In genomic region chr2:30594641-30595379, GRCm38 (mm10) we compare ENCODE assay signal across 8 mouse cellular contexts. TPM values are rescaled to one million over a fixed set of nuclear protein-coding genes. Genes with fewer than 3 reads are reported as not detected.
A peak's percentile ranks its signal among the peaks of the same experiment; 100 is the strongest.
DNase-seq lines count a peak whose midpoint lies in the region; ATAC-seq and TF ChIP-seq lines count a peak whose summit lies in the region.

Gene Cstad, plus strand, starts transcription at chr2:30595040.

- under 1% methylated on average over 22 of the region's 39 CpGs for WGBS in embryonic facial prominence, embryonic 14.5 days
- under 1% methylated on average over 39 of the region's 39 CpGs for WGBS in heart, embryonic 12.5 days
- under 1% methylated on average over 36 of the region's 39 CpGs for WGBS in kidney, embryonic 16.5 days
- under 1% methylated on average over 36 of the region's 39 CpGs for WGBS in midbrain, postnatal 0 days

- no peaks in the 10 kb centered on the region for H3K9me3 ChIP-seq in embryonic facial prominence, embryonic 14.5 days (ENCODE audit: control insufficient read depth, low read length)
- no peaks in the 10 kb centered on the region for H3K9me3 ChIP-seq in heart, embryonic 12.5 days (replicated peaks)
- no peaks in the 10 kb centered on the region for H3K9me3 ChIP-seq in kidney, embryonic 16.5 days (ENCODE audit: low read length)
- H3K9me3 ChIP-seq in midbrain, postnatal 0 days (ENCODE audit: low read length), result no peaks in the 10 kb centered on the region

- H3K4me1 ChIP-seq in embryonic facial prominence, embryonic 14.5 days (ENCODE audit: control insufficient read depth, insufficient read depth, low read length), result peaks cover 28% of the 10 kb centered on the region
- H3K4me1 ChIP-seq in heart, embryonic 12.5 days (replicated peaks), result peaks cover 31% of the 10 kb centered on the region
- peaks cover 38% of the 10 kb centered on the region for H3K4me1 ChIP-seq in kidney, embryonic 16.5 days (ENCODE audit: insufficient read depth, low read length)
- H3K4me1 ChIP-seq in midbrain, postnatal 0 days (ENCODE audit: insufficient read depth, low read length), result peaks cover 17% of the 10 kb centered on the region

- H3ac ChIP-seq in C2C12 (ENCODE audit: control insufficient read depth, insufficient read length, low read depth), result peak within 1 kb of the TSS; percentile 57

- peak within 1 kb of the TSS; percentile 29 for H3K4me3 ChIP-seq in C2C12 (ENCODE audit: insufficient read depth, poor library complexity, severe bottlenecking)
- H3K4me3 ChIP-seq in embryonic facial prominence, embryonic 14.5 days (ENCODE audit: low read depth, low read length), result peak within 1 kb of the TSS; percentile 51
- peak within 1 kb of the TSS; percentile 55 for H3K4me3 ChIP-seq in heart, embryonic 12.5 days
- peak within 1 kb of the TSS; percentile 64 for H3K4me3 ChIP-seq in kidney, embryonic 16.5 days (ENCODE audit: low read length)
- H3K4me3 ChIP-seq in midbrain, postnatal 0 days (ENCODE audit: low read depth, low read length), result peak within 1 kb of the TSS; percentile 40

- DNase-seq in adrenal gland, postnatal 4 days (ENCODE audit: low spot score in 2 of 2), result peak; percentile 39 to 57
- DNase-seq in embryonic facial prominence, embryonic 14.5 days (ENCODE audit: low spot score), result peak; percentile 95
- peak; percentile 67 for DNase-seq in liver
- peak; percentile 91 for DNase-seq in midbrain, postnatal 0 days (ENCODE audit: low spot score)
- DNase-seq in spleen, postnatal 14 days (ENCODE audit: low spot score in 2 of 2), result peak; percentile 38 to 51

- H3K27me3 ChIP-seq in C2C12 (ENCODE audit: control insufficient read depth, insufficient read depth, insufficient read length), result no peaks in the 10 kb centered on the region
- H3K27me3 ChIP-seq in embryonic facial prominence, embryonic 14.5 days (replicated peaks; ENCODE audit: control insufficient read depth, insufficient read depth, low read length), result no peaks in the 10 kb centered on the region
- no peaks in the 10 kb centered on the region for H3K27me3 ChIP-seq in heart, embryonic 12.5 days (replicated peaks)
- no peaks in the 10 kb centered on the region for H3K27me3 ChIP-seq in kidney, embryonic 16.5 days (ENCODE audit: insufficient read depth, low read length)
- H3K27me3 ChIP-seq in midbrain, postnatal 0 days (ENCODE audit: insufficient read depth, low read length), result no peaks in the 10 kb centered on the region

- peak; percentile 86 for ATAC-seq in embryonic facial prominence, embryonic 14.5 days (ENCODE audit: low read depth)
- peak; percentile 57 for ATAC-seq in heart, embryonic 12.5 days (ENCODE audit: insufficient number of reproducible peaks, low FRiP score)
- peak; percentile 67 for ATAC-seq in kidney, embryonic 16.5 days (ENCODE audit: low FRiP score, low TSS enrichment)
- ATAC-seq in midbrain, postnatal 0 days (ENCODE audit: low FRiP score), result peak; percentile 73

- H3K79me3 ChIP-seq in C2C12 (ENCODE audit: low read depth), result no peaks in the 10 kb centered on the region

- no peaks in the 10 kb centered on the region for H3K79me2 ChIP-seq in C2C12 (ENCODE audit: control insufficient read depth, insufficient read depth)

- peak within 1 kb of the TSS; percentile 98 for H3K27ac ChIP-seq in embryonic facial prominence, embryonic 14.5 days (replicated peaks; ENCODE audit: low read depth, low read length)
- H3K27ac ChIP-seq in heart, embryonic 12.5 days (ENCODE audit: poor library complexity, severe bottlenecking), result peak within 1 kb of the TSS; percentile 97
- peak within 1 kb of the TSS; percentile 99 for H3K27ac ChIP-seq in kidney, embryonic 16.5 days (ENCODE audit: low read length)
- peak within 1 kb of the TSS; percentile 98 for H3K27ac ChIP-seq in midbrain, postnatal 0 days (ENCODE audit: low read depth, low read length)

- H3K36me3 ChIP-seq in C2C12 (ENCODE audit: control insufficient read depth, insufficient read depth), result no peaks in the 10 kb centered on the region
- H3K36me3 ChIP-seq in embryonic facial prominence, embryonic 14.5 days (ENCODE audit: control insufficient read depth, insufficient read depth, low read length), result no peaks in the 10 kb centered on the region
- H3K36me3 ChIP-seq in heart, embryonic 12.5 days, result no peaks in the 10 kb centered on the region
- no peaks in the 10 kb centered on the region for H3K36me3 ChIP-seq in kidney, embryonic 16.5 days (ENCODE audit: insufficient read depth, low read length)
- no peaks in the 10 kb centered on the region for H3K36me3 ChIP-seq in midbrain, postnatal 0 days (ENCODE audit: insufficient read depth, low read length)

- H3K4me2 ChIP-seq in embryonic facial prominence, embryonic 14.5 days (ENCODE audit: low read depth, low read length), result peak within 1 kb of the TSS; percentile 71
- H3K4me2 ChIP-seq in heart, embryonic 12.5 days, result peak within 1 kb of the TSS; percentile 78
- peak within 1 kb of the TSS; percentile 78 for H3K4me2 ChIP-seq in kidney, embryonic 16.5 days (replicated peaks; ENCODE audit: low read depth, low read length)
- H3K4me2 ChIP-seq in midbrain, postnatal 0 days (ENCODE audit: low read depth, low read length, poor library complexity, severe bottlenecking), result peak within 1 kb of the TSS; percentile 63

- peak within 1 kb of the TSS; percentile 75 for H3K9ac ChIP-seq in embryonic facial prominence, embryonic 14.5 days (ENCODE audit: low read depth, low read length)
- peak within 1 kb of the TSS; percentile 82 for H3K9ac ChIP-seq in heart, embryonic 12.5 days
- H3K9ac ChIP-seq in kidney, embryonic 16.5 days (replicated peaks; ENCODE audit: low read length), result peak within 1 kb of the TSS; percentile 77
- H3K9ac ChIP-seq in midbrain, postnatal 0 days (replicated peaks; ENCODE audit: low read length, poor library complexity, severe bottlenecking), result peak within 1 kb of the TSS; percentile 62

- no peak for TF ChIP-seq CTCF in C2C12 (IDR thresholded peaks at IDR 0.05; ENCODE audit: control insufficient read depth, insufficient read depth, insufficient read length)
- TF ChIP-seq CTCF in midbrain, postnatal 0 days (IDR thresholded peaks at IDR 0.05), result peak; percentile 55

TF ChIP-seq in C2C12, 6 proteins besides CTCF, POLR2A, EP300 and RAD21:
- TF ChIP-seq MAX (IDR thresholded peaks at IDR 0.05) (peak; percentile 10), MYOD1 (IDR thresholded peaks at IDR 0.05; ENCODE audit: control insufficient read depth, insufficient read length, low read depth) (no peak)

RNA-seq across cellular contexts. Expression of gene Cstad, which starts in this region (rescaled TPM):
- 0.47 TPM for polyA plus RNA-seq in C2C12 (2012; fragmentation: generic; extraction: Trizol)
- 1 to 10 TPM; 6.7 to 7.3 TPM for total RNA-seq in adrenal gland, postnatal 4 days (2021)
- polyA plus RNA-seq in embryonic facial prominence, embryonic 14.5 days (2014; fragmentation: Nextera tagmentation; extraction: Ambion mirVana), result 0.96 and 1.7 TPM in 2 replicates
- polyA plus RNA-seq in heart, embryonic 12.5 days (2016; fragmentation: Nextera tagmentation; extraction: Ambion mirVana), result 1.4 and 2.0 TPM in 2 replicates
- polyA plus RNA-seq in kidney, embryonic 16.5 days (2015; fragmentation: Nextera tagmentation; extraction: Ambion mirVana), result 1.5 and 2.5 TPM in 2 replicates
- total RNA-seq in midbrain, postnatal 0 days (2014; rRNA removed), result 0.55 and 2.2 TPM in 2 replicates
- polyA plus RNA-seq in midbrain, postnatal 0 days (2015; fragmentation: Nextera tagmentation; extraction: Ambion mirVana), result 0.64 and 0.70 TPM in 2 replicates

Comparison
In these comparisons a context has a peak if more than half of its experiments do, and no peak if none do; other contexts are left out.
1. Peak in every context shown above with its lines: DNase-seq, ATAC-seq, H3K4me3 ChIP-seq and H3K27ac ChIP-seq.
2. DNase-seq: peak in every context shown above with its lines; median percentile 95 in embryonic facial prominence, embryonic 14.5 days; 91 in midbrain, postnatal 0 days; 67 in liver; 48 in adrenal gland, postnatal 4 days; 44 in spleen, postnatal 14 days.